Mouse (Mus musculus) adrenal gland, adult 18-20 months (tissue): ENCODE results near the gene Dcun1d3. TPM values are rescaled to one million over a fixed set of nuclear protein-coding genes. Genes with fewer than 3 reads are reported as not detected.
A peak's percentile ranks its signal among the peaks of the same experiment; 100 is the strongest.

ENCODE experiments used
- DNase-seq, 2 experiments: peaks; one replicate each; pipeline ENCODE4 v3.0.0; 2021 to 2022; ENCODE audit warnings: low spot score in 2 of 2
- long read RNA-seq, 2 experiments: library from polyadenylated mRNA; stranded (forward); transcript quantifications; one replicate each; pipeline ENCODE4 v2.0.0; 2021
- total RNA-seq, 2 experiments: library from RNA; stranded (reverse); gene quantifications; 1 replicate in 1 of 2; 2 replicates in 1 of 2; pipeline ENCODE4 v1.2.3; 2021

Gene Dcun1d3
- total RNA-seq: 10 to 100 TPM; 39.2 to 43.1 TPM
- long read RNA-seq, experiment 1, full-length matches to known transcripts: 12 of 17 reads
- long read RNA-seq, experiment 1, partial matches to known transcripts: 1 of 17 reads
- long read RNA-seq, experiment 1, other reads (novel, unspliced or antisense): 4 of 17 reads
- long read RNA-seq, experiment 2, full-length matches to known transcripts: 5 of 12 reads
- long read RNA-seq, experiment 2, partial matches to known transcripts: 0 of 12 reads
- long read RNA-seq, experiment 2, other reads (novel, unspliced or antisense): 7 of 12 reads

GRCm38 (mm10) chr7:119895639-119896512, at the start of gene Dcun1d3, which contains the start of gene Lyrm1:
Dcun1d3 (minus strand) TSS chr7:119896298.
Lyrm1 (plus strand) TSS chr7:119895861.
- DNase-seq: peak; percentile 94 to 96

- peak; percentile 59 to 69 for DNase-seq
Observed at GRCm38 (mm10) chr7:119941569-119941968, 45.5 kb upstream of the Dcun1d3 start.

GRCm38 (mm10) chr7:119937036-119937435, 40.9 kb upstream of the Dcun1d3 start:
- no peak for DNase-seq

- DNase-seq: no peak
Observed at GRCm38 (mm10) chr7:119936321-119936720, 40.2 kb upstream of the Dcun1d3 start.

GRCm38 (mm10) chr7:119928783-119929440, 32.8 kb upstream of the Dcun1d3 start:
- no peak for DNase-seq

- DNase-seq: no peak
Observed at GRCm38 (mm10) chr7:119921054-119921453, 25.0 kb upstream of the Dcun1d3 start.

GRCm38 (mm10) chr7:119920457-119920856, 24.4 kb upstream of the Dcun1d3 start:
- no peak for DNase-seq

GRCm38 (mm10) chr7:119911727-119912126, 15.6 kb upstream of the Dcun1d3 start:
- DNase-seq: no peak

- no peak for DNase-seq
Observed at GRCm38 (mm10) chr7:119906523-119907215, 10.6 kb upstream of the Dcun1d3 start.

- no peak for DNase-seq
Observed at GRCm38 (mm10) chr7:119899386-119900057, 3.4 kb upstream of the Dcun1d3 start.

- no peak for DNase-seq
Observed at GRCm38 (mm10) chr7:119898247-119898856, 2.3 kb upstream of the Dcun1d3 start.

- DNase-seq: no peak
Observed at GRCm38 (mm10) chr7:119897521-119898109, 1.5 kb upstream of the Dcun1d3 start.

- peak; percentile 25 to 40 for DNase-seq
Observed at GRCm38 (mm10) chr7:119894818-119895544, 1.1 kb downstream of the Dcun1d3 start.

- no peak for DNase-seq
Observed at GRCm38 (mm10) chr7:119892742-119893141, 3.4 kb downstream of the Dcun1d3 start.

- no peak for DNase-seq
Observed at GRCm38 (mm10) chr7:119892198-119892597, 3.9 kb downstream of the Dcun1d3 start.

GRCm38 (mm10) chr7:119887887-119888286, 8.2 kb downstream of the Dcun1d3 start:
- DNase-seq: no peak

- no peak for DNase-seq
Observed at GRCm38 (mm10) chr7:119881229-119881628, 14.9 kb downstream of the Dcun1d3 start.

GRCm38 (mm10) chr7:119880345-119880744, 15.8 kb downstream of the Dcun1d3 start:
- no peak for DNase-seq

- no peak for DNase-seq
Observed at GRCm38 (mm10) chr7:119879171-119879570, 16.9 kb downstream of the Dcun1d3 start.
